Mouse (Mus musculus) Muller cell, postnatal 12 days (primary cell): ENCODE data around the gene Mocs1.
A peak's percentile ranks its signal among the peaks of the same experiment; 100 is the strongest.

ENCODE experiments used
- DNase-seq: peaks from one replicate; pipeline ENCODE4 v3.0.0-alpha.2; 2015; ENCODE audit errors: inconsistent ontology term

The Mocs1 gene

DNA sequence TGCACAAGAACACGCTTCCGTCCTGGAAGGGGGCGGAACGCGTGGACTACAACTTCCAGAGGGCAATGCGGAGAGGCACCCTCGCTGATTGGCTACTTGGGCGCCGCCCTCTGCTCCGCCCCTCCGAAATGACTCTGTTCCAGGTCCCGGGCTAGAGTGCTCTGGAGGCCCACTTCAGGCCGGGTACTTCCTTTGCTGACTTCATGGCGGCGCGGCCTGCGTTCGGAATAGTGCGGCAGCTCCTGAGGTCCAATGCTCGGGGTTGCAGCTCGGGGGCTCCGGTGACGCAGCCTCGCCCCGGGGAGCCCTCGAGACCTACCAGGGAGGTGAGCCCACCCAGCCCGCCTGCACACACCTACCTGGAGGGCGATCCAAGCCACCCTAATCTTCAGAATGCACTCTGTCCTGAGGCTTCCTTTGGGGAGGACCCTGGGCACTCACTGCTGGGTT, at the start of gene Mocs1:
Gene Mocs1 (plus strand): TSS at position 124 of the 450 bp plus-strand sequence.
- peak; percentile 92 for DNase-seq

DNA sequence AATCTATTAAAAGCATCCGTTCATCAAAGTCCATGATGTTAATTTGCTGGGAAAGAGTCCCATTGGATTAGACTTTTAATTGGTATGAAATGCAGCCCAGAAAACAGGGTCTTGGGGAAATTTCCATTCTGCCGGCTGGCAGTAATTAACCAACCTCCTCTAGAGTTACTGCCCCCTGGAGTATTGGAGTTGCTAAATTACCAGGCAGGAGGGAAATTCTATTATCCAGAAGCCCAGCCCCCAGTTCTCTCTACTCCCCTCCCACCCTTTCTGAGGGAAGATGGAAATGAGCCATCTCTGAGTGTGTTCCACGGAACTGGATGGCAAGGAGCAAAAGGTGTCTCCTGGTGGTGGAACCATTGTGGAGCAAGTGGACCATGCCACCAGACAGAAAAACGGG, 48.5 kb upstream of the Mocs1 start:
- DNase-seq, result no peak

DNA sequence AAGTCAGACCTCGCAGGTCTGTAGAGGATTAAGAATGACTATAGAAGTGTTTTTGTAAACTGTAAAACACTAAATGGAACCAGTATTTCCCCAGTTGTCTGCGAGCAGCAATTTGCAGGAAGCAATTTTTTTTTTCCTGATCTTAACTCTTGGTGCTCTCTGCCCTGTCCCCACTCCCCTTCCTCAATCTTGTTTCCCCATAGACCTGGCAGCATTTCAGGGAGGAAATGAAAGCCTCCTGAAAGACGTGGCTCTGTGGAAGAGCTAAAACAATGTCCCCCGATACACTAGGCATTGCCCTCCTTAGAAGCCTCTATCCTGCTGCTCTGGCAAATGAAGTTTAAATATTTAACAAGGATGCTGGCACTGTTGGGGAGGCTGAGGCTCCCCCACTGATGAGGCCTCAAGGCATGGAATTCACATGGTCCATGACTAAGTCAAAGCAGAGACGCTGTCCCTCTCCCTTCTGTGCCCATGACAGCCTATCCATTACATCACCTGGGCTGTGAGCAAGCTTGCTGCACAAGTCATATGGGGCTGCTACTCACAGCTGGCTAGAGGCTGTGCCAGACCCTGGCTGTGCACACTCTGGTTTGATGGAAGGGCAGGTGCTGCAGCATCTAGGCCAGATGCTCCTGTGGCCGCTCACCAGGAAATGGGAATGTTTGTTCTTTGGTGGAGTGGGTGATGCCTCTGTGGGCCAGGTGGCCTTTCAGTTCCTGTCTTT, 43.8 kb upstream of the Mocs1 start:
- DNase-seq, result no peak

DNA sequence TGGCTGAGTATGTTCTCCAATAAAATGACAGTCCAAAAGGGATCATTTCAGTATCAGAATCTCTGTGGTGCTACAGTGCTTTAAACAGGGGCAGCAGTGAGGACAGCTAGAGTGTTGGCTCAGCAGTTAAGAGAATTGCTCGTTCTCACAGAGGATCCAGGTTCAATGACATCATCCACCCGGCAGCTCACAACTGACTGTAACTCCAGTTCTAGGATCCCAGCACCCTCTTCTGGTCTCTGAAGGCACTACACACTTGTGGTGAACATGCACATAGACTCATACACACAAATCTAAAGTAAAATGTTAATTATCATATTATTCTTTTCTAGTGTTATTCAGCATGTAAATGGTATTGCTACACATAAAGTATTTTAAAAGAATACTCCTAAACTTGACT, 40.4 kb upstream of the Mocs1 start:
- no peak for DNase-seq

DNA sequence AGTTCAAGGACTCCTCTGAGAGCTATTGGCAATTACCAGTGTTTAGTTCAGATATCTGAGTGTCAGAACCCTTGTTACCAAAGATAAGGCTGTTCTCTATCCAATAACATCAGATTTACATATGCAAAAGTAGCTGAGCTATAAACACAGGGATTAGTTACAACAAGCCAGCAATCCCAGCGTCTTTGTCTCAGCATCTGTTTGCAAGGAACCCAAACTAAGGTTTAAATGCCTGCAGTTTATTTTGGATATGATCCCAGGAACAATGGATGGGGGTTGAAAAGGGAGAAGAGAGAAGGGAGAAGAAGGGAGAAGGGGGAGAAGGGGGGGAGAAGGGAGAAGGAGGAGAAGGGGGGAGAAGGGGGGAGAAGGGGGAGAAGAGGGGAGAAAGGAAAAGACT, 35.4 kb upstream of the Mocs1 start:
- no peak for DNase-seq

DNA sequence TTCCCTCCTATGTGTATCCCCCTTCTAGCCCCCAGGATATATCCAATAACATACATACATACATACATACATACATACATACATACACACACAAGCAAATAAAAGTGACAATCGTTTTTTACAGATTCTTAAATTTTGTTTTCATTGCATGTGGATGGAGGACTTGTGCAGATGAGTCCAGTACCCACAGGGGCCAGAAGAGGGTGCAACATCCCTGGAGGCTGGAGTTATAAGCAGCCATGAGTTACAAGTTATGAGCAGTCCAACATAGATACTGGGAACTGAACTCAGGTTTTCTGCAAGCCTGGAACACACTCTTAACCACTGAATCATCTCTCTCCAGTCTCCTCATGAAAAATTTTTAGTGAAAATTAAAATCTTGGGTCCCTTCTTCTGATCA, 33.3 kb upstream of the Mocs1 start:
- peak; percentile 6 for DNase-seq

DNA sequence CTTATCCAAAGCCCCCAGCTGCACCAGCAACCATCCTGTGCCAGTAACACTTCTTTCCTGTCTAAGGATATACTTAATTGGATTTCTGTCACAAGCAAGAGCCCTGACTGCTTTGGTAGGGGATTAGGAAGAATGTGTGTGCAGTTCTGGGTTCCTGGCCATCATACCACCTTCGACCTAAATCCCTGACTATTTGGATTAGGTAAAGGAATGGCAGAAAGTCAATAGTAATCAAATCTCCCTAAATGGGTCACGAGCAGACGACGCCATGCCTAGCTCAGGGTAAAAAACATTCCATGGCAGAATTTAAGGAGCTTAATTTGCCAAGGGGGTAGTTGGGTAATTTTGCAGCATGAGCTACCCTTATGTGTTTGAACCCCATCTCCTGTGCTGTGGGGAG, 28.6 kb upstream of the Mocs1 start:
- DNase-seq, result no peak

DNA sequence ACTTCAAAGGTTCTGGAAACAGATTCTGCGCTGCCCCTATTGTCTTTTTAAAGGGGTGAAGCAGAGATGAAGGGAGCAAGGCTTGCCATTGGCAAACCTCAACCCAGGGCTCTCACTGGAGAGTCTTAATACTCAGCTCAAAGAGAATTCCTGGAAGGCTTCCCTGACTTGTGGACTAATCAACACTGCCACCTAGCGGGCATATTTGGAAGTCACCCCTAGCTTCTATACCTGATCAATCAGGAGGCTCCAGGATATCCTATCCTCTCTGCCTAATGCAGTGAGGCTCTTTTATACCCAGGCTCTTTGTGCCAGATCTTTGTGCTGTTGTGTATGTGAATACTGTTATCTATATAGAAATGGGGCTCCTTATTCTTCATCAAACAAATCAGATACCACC, 28.0 kb upstream of the Mocs1 start:
- peak; percentile 36 for DNase-seq

DNA sequence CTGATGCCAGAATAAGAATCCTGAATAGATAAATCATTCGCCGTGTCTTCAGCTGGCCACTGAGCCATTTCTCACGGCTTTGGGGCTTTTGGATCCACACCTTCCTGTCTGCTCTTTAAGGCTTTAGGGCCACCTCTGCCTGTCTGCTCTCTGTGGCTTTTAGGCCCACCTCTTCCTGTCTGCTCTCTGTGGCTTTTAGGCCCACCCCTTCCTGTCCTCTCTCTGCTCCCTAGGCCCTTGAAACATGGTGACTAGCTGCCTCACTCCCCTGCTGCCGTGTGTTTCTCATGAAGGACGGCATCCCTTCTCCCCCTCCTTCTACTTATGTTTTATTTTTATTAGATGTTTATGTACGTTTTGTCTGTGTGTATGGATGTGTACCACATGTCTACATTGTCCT, 25.0 kb upstream of the Mocs1 start:
- no peak for DNase-seq

DNA sequence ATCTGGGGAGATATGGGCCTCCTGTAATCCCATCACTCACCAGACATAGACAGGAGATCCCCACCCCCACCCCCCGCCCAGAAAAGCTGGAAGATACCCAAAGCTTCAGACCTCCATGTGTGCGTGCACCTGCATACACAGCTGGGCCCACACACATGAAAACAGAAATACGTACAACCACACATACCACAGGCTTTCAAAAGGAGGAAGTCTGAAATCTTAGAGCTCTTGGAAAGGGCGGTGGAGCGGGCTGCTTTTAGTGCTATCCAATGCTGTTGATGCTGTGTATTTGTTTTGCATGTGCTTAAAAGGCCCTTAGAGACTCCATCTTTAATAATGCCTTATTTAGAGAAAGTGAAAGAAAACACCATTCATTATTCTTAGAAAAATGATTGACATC, 22.2 kb upstream of the Mocs1 start:
- no peak for DNase-seq

DNA sequence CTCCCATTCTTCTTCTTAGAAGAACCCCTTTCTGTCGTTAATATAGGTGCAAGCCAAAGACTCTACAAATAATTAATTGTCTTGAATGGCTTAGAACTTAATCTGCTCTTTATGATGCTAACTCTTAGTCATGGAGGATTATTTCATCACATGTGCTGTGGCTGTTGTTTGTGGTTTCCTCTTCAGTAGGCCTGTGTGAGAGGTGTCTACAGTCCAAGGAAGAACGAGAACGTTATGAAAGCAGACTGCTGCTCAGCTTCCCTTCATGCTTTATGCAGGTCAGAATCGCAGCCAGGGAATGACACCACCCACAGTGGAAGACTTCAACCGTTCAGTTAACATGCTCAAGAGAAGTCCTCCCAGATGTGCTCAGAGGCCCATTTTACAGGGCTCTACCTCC, 15.2 kb upstream of the Mocs1 start:
- DNase-seq, result no peak

DNA sequence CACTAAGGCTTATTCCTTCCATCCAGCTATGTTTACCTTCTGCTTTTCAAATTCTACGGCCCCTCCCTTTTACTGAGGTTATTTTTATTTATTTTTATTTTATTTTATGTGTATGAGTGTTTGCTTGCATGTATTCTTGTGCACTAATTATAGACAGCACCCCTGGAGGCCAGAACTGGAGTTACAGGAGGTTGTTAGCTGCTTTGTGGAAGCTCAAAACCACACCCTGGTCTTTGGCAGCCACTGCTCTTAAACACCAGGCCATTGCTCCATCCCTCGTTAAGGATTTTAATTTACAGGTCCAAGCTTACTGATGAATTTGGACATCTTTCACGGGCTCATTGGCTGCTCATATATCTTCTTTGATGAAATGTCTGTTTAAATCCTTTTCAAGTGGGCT, 14.6 kb upstream of the Mocs1 start:
- DNase-seq, result no peak

DNA sequence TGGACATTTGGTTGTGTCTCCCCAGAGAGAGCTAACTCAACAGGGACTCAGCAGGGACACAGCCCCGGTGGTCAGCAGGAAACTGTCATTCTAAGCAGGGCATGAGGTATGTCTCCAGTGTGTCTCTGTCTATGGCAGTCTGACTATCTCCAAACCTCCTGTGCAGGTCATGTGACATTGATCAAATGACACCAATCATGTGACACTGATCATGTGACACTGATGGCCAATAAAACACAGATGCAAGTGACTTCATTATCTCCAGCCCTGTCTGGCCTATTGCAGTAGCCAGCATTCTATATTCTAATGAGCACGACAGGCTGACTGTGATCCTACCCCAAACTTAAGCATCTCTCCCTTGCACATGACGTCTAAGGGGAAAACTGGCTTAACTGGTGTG, 11.9 kb upstream of the Mocs1 start:
- no peak for DNase-seq

DNA sequence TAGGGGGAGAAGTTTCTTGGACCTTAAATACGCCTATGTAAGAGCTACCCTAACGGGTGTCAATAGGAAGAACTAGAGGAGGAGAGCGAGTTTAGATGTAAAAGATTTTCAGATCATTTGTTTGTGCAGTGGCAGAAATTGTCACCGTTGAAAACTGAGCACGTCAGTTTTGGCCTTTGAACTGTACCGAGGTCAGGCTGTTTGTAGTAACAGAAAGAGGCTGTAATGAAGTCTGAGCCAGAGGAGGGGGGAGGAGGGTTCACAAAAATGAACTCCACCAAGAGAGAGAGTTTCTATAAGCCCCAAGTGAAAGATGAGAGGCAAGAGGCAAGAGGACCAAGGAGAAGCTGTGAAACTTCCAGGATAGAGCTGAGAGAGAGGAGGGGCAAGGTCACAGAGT, 8.3 kb upstream of the Mocs1 start:
- DNase-seq, result no peak

DNA sequence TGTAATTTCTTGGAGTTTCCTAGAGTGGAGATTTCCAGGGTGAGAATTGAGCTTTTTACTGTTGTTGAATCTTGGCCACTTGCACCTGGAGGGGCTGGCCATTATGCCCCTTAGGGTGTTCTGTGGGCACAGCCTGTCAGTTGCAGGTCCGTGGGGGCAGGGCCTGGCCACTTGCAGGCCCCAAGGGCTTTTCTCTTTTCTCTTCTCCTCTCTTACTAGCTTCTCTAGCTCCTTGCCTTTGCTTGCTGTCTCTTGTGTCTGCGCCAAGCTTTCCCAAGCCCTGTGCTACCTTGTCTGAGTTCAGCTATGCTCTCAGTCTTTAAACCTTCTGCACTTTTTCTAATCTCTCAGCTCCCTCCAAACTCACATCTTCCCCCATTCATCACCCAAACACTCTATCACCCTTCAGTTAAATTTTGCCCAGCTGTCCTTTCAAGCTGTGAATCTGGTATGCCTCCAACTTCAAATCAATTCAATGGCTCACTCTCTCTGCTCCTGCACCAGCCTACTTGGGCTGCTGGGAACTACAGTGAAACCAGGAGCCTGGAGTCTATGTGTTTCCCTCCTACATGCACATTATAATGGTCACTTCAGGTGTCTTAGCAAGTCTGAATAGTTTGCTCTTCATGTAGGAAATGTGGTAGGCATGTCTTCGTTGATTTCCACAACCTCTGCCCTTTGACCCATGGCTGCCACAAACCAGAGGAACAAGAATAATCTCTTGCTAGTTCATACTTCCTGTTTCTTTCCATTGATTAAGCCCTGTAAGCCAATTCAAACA, 5.7 kb upstream of the Mocs1 start:
- no peak for DNase-seq

DNA sequence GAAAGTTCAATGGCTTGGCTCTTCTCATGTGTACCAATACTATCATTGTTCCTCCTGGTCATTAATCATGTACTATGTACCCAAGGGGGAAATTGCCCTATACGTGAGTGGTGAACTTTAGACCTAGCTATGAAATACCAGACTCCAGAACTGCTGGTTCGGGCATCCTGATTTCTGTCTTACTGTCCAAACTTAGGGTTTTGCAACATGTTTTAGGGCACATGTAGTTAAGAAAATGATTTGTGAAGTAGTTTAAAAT, 5.2 kb upstream of the Mocs1 start:
- no peak for DNase-seq

DNA sequence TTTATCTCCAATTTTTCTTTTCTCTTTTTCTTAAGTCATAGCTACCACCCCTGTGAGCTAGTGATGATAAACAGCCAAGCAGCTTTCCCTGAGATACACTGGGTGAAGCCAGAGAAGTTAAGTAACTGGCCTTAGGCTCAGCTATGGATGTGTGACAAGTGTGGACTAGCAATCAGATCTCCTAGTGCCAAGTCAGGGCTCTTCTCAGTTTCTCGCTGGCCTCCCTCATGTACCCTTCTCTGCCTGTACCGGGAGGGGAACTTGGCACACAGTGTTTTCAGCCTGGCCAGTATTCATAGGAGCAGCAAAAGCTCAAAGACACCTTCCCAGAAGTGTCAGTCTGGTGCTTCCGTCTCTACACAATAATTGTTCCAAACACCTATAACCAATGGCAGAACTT, 4.3 kb upstream of the Mocs1 start:
- DNase-seq, result no peak

DNA sequence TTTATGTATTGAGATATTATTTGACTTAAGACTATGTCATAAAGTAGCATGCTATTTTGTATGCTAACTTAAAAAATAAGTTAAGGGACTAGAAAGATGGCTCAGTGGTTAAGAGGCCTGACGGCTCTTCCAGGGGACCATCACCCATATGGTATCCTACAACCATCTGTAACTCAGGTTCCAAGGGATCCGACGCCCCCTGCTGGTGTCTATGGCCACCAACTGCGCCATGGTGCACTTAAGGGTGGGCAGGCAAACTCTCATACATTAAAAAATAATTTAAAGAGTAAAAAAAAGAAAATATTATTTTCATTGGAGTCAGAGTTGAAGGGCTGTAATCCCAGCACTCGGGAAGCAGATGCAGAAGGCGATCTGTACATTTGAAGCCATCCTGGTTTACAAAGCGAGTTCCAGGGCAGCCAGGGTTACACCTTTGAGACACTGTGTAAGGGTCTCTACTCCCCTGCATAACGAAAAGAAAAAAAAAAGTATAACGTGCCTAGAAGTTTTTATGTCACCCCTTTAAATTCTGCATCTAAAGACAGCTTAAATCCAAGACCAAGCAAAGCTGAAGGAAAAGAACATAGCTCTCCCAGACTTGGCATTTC, 427 bp upstream of the Mocs1 start:
- no peak for DNase-seq

DNA sequence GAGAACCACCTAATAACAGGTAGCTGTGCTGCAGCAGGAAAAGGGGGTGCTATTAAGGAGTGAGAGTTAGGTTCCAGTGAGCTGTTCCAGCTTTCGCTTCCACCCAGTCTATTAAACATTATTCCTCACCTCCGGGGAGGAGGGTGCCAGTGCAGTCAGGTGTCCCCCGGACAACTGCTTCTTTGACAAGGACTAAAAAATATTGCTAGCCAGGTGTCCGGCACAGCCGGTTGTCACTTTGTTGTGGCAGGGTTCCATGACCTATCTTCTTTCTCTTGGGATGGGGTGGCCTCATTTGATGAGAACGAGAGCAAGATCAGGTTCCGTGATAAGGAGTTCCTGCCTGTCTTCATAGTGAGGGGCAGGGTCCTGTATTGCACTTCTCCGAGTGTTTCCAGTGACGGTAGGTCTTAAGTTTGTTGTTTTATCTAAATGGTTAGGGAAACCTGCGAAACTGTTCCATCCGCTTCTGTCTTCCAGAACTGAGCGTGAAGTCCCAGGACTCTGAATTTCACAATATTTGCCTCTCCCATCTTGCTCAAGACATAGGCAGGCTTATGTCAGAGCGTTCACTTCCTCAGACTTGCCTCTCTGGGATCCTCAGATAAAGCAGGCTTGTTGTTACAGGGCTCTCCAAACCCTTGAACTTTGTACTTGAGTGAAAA, 721 bp downstream of the Mocs1 start:
- DNase-seq, result no peak

DNA sequence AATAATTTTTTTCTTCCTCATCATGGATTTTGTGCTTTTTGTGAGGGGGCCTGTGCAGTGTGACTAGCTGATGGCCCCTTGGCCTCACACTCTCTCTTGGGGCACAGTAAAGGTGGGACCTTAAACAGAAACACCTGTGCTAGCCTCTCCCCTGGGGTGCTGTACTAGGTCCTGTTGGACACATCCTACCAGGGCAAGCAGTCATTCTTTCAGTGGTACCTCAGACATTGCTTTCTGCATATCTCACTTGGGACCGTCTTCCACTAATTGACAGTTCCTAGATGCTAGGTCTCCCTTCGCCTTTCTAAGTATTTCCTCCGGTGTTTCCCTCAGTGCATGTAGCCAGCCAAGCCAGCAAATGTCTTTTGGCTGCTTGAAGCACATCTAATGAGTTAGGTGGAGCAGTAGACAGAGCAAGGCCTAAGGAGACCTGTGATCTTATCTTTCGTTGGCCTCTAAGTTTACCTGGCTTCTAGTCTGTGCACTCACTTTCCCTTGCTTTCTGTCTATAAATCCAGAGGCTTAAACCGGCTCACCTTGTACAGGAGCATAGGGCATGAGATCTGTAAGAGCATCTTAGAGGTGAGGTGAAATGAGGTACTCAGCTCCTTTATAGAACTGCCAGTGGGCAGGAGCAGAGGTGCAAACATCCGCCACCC, 1.4 kb downstream of the Mocs1 start:
- DNase-seq, result no peak

DNA sequence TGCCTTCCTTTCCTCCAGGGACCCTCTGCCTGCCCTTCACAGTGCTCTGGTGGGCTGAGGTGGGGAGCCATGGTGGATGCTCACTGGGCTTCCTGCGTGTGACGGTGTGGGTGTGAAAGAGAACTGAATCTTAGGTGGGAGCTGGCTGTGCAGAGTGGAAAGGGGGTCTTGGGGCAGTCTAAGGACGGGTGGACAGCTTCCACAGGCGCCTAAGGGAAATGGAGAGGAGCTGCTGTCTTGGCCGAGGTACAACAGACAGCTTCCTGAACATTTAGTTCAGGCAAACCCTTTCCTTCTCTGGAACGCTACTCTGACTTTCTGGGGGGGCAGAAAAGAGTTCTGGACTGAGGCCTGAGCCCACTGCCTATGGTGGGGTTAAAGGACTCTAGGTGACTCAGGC, 2.0 kb downstream of the Mocs1 start:
- no peak for DNase-seq

DNA sequence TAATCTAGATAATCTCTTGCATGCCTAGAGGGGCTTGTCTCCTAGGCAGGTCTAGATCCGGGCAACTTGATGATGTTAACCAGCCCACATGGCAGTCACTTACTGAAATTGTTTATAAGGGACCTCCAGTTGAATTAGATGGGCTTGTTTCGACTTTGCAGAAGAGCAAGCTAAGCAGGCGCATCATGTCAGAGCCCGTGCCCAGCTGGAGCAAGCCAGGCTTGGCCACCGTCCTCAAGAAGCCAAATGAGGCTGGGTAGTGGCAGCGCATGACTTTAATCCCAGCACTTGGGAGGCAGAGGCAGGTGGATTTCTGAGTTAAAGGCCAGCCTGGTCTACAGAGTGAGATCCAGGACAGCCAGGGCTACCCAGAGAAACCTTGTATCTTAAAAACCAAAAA, 3.0 kb downstream of the Mocs1 start:
- no peak for DNase-seq
